Mouse (Mus musculus) kidney, postnatal 4 days (tissue): ENCODE measurements around the gene Cend1.
"Not testable (repeated sequence)": the region's sequence is repeated elsewhere in the genome, so short reads cannot be mapped to it uniquely, and the experiment has no call there.

Source experiments
- DNase-seq, 2 experiments: peaks; one replicate each; pipeline ENCODE4 v3.0.0; 2021; ENCODE audit warnings: mixed read lengths in 2 of 2

The Cend1 gene

DNA sequence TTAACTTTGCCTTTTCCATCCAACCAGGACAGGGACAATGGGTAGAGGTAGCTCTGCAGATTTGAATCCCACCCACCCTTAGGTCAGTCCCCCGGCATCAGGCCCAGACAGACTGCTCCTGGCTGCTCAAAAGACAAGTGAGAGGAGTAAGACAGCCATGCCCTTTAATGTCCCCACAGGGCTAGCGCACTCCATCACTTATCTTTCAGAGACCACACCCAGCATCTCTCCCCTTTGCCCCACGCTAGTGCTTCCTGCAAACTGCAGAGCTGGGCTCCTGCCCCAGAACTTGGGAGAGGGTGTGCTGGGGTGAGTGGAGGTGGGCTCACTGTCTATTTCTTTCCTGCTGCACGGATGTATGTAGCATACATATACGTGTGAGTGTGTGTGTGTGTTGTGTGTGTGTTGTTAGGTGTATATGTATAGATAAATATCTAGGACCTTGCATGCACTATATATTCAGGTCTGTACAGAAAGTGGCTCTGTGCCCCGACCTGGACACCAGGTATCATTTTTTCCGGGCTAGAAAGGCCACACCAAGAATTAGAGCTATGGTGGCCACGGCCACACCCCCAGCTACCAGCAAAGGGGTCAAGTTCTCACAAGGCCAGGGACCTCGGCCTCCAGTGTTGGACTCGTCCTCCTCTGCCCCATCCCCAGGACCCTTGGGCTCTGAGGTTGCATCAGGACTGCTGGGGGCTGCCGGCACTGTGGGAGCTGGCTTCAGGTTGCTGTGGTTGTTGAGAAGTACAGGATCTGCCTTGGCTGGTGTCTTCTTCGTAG, 2.2 kb downstream of the Cend1 start:
- no peak for DNase-seq

DNA sequence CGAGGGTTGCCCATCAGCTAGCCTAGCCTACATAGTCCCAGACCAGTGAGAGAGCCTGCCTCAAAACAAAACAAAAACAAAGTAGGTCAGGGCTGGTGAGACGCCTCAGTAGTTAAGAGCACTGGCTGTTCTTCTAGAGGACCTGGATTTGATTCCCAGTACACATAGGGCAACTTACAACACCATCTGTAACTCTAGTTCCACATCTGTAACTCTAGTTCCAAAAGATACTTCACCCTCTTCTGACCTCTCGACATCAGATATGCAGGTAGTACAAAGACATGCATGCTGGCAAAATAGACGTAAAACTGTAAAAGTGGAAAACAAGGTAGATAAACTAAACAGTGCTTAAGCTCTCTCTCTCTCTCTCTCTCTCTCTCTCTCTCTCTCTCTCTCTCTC, 5.5 kb downstream of the Cend1 start:
- no peak for DNase-seq

DNA sequence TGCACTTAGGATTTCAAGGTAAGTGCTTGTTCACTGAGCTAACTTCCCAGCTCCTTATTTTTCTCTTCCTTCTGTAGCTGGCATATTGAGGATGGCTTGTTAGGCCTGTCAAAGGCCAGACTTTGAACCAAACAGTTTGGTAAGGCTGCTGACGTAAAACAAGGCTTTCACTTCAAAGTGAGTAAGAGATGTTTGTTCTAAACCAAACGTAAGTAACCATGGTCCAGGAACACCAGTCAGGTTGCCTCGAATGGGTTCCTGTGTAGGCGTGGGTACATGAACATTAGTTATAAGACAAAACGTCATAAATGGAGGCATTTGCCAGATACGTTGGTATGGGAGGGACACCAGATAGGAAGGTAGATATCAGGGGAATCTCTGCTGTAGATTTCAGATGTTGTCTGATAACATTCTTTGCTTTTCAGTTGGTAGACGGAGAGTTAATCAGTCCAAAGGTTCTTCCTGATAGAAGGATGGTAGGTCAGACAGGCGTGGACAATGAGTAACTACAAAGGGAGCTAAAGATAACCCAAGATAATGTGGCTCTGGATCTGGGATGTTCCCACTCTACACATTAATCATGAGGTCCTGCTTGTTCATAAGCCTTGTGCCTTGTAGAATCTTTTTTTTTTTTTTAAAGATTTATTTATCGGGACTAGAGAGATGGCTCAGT, 9.1 kb downstream of the Cend1 start:
- DNase-seq: no peak

DNA sequence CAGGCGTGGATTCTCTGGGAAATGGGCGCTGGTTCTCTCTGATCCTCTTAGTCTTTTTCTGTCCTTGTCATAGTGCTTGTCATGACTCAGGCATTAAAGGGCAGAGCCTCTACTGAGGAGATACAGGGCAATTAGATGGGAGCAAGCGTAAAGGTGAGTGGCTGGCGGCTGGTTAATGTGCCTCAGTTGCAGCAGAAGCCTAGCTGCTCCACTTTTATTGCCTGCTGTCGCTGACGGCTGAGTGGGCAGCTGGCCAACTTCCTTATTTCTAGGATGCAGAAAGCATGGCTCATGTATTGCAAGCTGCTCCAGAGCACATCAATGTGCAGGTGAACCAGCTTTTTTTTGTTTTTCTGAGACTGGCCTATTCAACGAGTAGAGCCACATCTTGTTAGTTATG, 10.3 kb downstream of the Cend1 start:
- peak; percentile 67 to 71 for DNase-seq

DNA sequence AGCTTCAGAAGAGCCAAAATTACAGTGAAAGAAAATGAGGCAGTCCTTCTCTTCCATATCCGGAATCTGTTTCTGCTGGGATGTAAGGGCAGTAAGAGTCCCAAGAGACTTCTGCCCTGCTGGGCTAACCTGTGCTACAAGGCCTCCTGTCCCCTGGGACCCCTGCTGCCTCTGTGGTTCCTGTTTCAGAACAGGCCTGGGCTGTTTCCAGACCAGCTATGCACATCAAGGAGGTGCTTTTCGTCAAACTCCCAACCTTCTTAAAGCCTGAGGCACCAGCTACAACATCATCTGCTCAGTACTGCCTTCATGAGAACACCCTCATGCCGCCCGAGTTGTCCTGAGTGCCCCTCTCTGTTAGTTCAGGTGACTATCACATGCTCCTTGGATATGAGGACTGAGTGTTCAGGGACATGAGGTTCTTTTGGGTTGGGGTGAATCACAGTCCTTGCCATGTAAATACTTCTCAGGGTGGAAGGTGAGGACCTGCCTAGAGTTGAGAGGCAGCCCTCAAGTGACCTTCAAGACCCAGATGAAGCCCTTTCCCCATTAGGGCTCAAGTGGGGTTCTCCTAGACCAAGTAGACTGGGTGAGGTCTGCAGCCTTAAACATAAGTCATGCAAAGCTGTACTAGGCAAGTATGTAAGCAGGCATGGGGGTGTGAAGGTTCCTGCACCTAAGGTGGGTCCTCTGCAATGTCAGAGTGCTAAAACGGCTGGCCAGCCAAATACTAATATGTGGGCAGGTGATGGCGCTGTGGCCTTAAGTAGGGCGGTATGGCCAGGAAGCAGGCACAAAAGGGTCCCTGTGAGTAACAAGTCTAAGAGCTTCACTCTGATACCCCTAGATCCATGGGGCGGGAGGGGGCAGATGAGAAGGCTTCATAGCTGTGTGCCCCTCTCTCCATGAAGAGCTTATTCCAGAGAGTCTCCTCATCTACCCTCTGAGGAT, 11.3 kb downstream of the Cend1 start:
- no peak for DNase-seq

DNA sequence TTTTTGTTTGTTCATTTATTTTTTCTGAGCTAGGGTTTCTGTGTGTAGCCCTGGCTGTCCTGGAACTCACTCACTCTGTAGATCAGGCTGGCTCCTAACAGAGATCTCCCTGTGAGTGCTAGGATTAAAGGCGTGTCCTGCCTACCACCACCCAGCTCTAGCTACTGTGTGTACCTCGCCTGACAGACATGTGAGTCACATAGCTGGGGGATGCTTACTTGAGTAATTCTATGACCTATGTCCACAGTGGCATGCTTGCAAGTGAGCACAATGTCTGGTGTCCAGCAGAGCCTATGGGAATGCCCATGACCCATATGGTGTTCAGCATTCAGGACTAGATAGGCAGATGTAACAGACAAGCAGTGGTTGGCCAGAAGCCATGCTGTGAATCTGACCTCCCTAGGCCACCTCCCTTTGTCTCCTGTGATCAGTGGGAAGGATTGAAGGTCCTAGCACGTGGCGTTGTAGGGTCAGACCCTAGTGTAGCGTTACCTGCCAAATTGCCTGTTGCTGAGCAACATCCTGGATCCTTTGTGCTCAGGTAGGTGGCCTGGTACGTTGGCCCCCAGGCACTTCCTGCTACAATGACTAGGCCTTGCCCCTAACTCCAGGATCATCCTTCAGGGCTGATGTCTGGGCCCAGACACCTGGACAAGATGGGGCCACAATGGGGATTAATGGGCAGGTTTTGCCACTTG, 13.0 kb downstream of the Cend1 start:
- DNase-seq: no peak

DNA sequence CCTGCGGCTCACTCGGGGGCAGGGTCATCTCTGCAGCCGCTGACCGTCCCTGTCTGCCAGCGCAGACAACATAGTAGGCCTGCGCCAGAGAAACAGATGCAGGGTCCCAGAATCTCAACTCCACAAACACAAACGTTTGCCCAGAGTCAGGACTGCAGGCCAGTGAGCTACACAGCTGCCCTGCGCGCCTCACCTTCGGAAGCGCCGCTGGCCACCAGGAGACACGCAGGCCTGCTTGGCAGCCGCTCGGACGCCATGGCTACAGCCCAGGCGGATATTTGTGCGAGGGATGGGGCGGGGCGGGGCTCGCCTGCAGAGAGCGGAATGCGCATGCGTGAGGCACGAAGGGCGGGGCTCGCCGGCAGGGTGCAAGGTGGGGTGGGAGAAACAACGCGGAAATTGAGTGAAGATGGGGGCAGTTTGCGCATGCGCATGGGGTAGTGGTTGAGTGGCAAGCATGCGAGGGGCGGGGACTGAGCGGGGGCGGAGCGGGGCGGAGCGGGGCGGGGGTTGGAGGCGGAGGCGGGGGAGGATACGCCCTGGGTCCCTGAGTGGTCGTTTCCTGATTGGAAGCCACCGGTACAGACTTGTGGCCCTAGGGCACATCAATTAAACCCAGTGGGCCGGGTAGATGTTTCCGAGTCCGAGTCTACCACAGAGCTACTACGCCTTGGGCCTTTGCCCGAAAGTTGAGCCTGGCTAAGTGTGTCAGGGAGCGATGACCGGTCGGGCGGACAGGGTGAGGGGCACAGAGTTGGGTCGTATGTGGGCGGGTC, 15.3 kb downstream of the Cend1 start, which contains the start of gene Gatd1:
Gene Gatd1, minus strand, starts transcription at position 328 of the 776 bp plus-strand sequence.
- peak; percentile 100 for DNase-seq

DNA sequence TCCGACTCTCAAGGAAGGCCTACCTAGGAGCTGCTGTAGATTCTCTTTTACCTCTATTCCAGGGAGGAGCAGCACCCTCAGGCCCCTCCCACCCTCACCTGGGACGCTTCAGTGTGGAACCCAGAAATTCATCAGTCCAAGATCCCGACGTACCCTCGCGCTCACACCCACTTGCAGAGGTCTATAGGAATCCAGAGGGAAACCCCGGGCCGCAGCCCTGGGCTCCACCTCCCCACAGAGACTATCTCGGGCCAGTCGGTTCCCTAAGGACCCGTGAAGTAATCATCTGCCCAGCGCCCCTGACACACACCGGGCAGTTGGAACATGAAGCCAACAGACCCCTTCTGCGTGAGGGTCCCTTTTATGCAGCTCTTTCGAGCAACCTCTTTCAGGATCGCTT, 16.0 kb downstream of the Cend1 start:
- peak in 1 of 2 experiments; percentile 37 for DNase-seq

DNA sequence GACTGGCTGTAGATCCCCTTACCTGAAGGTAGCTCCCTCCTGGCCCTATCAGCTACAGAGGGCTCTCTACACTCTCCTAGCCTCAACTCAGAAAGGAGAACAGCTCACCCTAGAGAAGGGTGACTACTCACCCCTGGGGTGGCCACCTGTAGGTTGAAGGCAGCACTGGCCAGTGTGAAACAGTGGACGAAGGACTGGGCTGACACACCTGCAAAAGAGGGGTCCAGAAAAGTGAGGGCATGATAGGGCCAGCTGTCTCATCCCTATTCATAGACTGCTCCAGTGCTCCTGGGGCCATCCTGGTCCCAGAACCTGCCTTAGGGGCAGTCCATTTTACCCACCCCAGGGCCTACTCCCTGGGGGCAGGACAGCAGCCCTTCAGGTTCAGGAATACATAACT, 17.6 kb downstream of the Cend1 start:
- no peak for DNase-seq

DNA sequence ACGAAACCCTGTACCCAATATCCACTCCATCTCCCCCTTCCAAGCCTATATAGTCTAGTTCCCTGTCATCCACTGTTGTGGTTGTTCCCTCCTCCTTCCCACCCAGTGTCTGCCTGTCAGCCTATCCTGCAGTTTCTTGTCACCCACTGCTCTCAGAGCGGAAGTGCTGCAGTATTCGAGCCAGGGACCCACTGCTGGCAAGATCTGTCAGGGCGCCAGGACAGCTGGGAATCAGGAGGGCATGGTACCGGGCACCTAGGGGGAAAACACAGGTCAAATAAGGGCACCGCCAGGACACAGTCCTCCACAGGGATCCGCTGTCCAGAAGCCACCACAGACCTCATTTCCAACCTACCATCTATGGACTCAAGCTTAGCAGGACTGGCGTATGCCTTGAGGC, 18.7 kb downstream of the Cend1 start:
- no peak for DNase-seq

DNA sequence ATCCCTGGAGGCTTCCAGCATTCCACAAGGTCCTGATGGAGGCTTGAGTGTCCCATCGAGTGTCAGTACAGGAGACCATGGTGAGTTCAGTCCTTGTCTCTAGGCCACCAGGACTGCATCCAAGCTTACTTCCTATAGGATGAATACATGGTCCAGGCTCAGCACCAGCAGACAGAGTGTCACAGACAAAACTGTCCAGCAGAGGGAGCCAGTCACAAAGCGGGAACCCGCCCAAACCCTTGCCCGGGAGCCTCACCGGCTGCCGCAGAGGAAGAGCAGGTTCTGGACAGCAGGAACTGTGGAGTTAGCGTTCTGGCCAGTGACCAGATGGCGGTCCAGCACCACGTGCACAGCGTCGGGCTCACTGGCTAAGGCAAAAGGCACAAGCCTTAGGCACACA, 20.5 kb downstream of the Cend1 start:
- DNase-seq: peak; percentile 92 to 93

DNA sequence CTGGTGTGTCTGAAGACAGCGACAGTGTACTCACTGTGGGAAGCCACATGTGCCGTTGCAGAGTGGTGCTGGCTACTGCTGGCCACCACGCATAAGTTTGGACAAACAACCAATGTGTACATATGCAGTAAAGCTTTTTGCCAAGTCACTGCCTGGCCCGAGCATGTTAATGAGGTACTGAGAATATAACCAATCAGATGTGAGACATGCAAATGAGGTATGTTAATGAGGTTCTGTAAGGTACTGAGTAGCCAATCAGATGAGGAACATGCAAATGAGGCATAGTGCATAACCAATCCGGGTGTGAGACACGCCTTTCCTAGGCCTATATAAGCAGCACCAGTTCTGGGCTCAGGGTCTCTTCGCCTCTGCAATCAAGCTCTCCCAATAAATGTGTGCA, 21.6 kb downstream of the Cend1 start:
- not testable (repeated sequence) for DNase-seq

DNA sequence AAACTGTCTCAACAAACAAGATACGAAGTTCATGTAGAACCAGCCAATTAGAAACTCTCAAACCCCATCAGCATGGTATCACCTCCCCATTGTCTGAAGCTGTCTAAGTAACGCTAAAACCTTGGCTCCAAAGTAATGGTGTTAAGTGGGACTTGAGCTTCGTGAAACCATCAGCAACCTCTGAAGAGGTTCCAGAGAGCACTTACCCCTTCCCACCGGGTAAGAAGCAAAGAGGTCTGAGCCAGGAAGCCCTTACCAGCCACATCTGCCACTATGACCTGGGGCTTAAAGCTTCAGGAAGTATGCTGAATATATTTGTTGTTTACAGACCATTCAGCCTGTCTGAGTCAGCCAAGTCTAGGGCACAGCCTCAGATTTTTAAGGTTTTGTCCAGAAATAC, 23.8 kb downstream of the Cend1 start:
- DNase-seq: no peak

DNA sequence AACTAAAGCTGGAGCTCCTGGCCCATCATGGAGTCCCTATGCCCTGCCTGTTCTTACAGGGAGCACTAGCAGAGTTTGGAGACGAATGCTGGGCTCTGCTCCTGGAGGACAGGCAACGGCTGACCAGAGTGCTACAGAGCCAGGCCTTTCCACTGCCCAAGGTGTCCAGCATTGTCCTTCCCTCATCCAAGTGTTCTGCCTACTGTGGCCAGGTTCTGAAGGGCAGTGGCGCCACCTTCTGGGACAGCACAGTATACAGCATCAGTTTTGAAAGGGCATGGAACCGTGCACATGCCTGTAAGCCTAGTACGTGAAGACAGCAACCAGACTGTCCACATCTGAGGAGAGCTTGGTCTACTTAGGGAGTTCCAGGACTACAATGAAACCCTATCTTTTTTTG, 26.0 kb downstream of the Cend1 start:
- peak; percentile 77 to 80 for DNase-seq

DNA sequence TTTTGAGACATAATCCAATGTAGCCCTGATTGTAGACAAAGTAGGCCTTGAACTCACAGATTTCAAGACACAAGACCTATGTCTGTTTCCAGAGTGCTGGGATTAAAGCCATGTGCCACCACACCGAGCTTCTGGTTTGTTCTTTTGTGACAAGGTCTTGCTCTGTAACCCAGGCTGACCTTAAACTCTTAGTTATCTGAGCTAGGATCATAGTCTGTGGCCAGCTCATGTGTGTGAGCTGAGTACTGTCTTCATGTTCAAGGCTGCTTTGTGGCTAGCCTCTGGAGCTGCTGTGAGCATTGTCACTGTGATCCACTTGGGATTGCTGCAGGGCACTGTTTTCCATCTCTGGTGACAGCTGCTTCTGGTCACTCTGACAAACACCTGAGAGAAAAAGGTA, 33.9 kb downstream of the Cend1 start:
- DNase-seq: no peak

DNA sequence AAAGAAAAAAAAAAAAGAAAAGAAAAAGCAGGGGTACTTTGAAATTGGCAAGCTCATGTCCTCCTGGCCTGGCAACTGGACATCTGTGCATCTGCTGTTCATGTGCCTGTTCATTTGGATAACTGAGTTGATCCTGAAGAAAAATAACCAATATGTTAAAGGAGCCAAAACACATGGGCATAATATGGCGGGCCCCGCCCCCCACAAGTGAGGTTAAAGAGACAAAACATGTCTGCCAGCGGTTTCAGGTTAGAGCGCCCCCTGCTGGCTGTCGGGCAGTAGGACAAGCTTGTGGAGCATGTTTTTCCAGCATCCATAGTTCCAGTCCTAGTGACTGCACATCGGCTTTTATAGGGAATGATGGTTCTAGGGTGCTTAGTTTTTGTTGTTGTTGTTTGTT, 34.5 kb downstream of the Cend1 start:
- DNase-seq: peak; percentile 85 to 88

DNA sequence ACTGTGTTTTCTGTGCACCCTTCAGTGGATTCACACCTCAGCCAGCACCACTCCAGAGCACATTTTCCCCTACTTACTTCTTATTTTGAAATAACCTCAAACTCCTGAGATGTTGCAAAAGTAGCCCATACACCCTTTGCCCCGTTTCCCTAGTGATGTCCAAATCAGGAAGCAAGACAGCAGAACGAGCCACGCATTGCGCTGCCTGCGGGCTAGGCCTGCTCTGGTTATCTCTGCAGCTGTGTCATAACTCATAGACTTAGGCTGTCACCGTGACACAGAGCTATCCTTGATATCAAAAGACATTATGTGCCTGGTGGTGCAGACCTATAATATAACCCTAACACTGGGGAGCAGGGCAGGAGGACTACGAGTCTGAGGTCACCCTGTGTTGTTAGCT, 35.1 kb downstream of the Cend1 start:
- no peak for DNase-seq

DNA sequence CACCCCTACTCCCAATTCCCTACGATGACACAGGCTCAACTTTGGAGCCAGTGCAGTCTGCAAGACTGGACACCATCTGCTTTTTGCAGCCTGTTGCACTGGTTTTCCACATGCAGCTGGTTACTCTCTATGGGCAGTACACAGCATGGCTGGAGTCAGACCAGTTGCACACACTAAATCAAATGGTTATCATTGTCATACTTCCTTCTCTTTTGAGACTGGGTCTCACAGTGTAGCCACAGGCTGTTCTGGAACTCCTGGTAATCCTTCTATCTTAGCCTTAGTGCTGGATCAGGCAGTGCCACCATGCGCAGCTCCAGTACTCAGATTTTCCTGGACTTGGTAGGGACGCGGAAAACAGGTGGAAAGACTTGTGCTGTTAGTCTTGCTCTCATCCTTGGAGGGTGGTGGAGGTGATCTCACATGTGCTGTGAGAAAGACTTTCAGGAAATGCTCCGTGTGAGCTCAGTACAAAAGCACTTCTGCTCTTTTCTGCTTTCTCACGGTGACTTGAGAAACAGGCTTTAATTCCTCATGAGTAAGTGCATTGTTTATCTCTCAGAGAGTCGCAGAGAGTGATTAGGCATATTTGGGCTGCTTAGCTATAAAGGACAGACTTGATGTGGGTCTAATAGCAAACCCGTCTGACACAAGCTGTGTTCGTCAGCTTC, 36.6 kb downstream of the Cend1 start:
- no peak for DNase-seq

DNA sequence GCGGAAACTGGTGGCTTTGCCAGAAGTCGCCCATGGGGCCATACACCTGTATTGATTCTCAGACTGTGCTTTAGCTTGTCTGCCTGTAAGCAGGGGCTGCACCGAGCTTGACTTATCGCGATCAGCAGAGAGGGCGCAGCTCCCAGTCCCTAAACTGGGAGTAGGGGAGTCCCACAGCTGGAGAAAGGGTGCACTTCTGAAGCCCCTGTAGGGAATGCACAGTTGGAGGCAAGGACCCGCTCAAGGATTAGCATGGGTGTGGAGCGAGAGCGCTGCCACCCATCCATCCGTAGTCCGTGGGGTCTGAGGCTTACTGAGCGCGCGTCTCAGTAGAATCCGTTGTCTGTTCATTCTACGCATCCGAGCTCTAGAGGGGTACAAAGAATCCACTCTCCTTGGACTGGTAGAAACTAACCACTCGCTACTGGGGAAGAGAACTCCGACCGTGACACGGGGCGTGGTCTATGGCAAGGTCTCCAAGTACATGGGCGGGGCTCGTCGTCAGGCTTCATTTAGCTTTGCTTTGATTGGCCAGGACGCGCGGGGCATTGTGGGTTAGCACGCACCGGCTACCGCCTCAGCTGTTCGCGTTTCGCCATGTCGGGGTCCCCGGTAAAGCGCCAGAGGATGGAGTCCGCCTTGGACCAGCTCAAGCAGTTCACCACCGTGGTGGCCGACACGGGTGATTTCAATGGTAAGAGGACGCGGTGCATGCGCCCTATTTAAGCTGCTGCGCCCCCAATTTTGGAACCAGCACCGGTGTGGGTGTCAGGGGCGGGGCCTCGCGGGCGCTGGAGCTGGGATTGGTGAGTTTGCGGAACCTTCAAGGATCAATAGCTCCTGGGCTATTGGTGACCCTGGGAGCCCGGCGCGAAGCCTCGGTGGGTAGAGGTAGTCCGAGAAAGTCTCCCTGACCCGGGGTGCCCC, 37.4 kb downstream of the Cend1 start, which contains the start of gene Taldo1:
Gene Taldo1, plus strand, starts transcription at position 575 of the 927 bp plus-strand sequence.
- DNase-seq: peak; percentile 98 to 99
